Mouse (Mus musculus): ENCODE results near the gene Kynu. TPM values are rescaled to one million over a fixed set of nuclear protein-coding genes. Genes with fewer than 3 reads are reported as not detected.

Gene Kynu
- polyA plus RNA-seq, 1 experiment from 2014 or later = 0.31 TPM

DNA sequence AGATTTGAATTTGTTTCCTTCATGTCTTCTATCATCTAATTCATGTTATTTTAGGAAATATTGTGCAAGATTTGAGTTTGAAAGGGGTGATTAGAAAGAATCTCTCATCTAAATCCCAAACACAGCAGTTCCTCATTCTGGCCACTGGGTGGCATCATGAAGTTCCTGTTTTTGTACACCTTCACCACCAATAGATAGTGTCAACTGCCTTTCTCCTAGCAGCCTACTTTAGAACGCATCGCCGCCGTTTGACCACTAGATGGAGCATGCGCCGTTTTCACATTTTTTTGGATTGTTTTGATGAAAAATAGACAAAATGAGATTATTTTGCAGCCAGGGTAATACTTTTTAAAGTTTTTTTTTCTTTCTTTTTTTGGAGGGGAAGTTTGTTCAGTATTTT, 118.5 kb downstream of the Kynu start:
- Histone ChIP-seq H3K9me3 (no peaks in the 10 kb centered on the region), H3K4me2 (no peak overlapping the region), H3K4me3 (no peak overlapping the region), H3K27ac (no peak overlapping the region), H3K36me3 (no peaks in the 10 kb centered on the region), H3K27me3 (no peaks in the 10 kb centered on the region), H3K9ac (no peak overlapping the region), H3K4me1 (no peaks in the 10 kb centered on the region)
- WGBS = 1% methylated on average over 6 of the region's 6 CpGs
- no peak for ATAC-seq (ENCODE audit: borderline replicate concordance, extremely low read depth, low FRiP score, low TSS enrichment)

DNA sequence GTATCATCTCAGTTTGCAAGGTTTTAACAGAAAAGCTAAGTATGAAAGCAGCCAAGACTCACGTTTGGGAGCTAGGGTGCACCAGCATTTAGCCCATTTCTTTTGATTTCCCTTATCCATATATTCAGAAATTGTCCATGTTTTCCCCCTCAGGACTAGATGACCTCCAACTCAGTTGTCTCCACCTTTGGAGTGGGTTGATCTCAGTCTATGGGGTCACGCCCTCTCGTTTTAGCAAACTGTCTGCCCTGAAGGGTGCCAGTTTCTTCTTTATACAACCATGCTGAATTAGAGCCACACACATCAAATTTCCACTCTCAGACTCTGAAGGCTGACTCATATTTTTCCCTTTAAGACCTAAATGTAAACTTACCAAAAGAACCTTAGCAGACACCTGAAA, 119.0 kb downstream of the Kynu start:
- Histone ChIP-seq H3K4me2 (no peak overlapping the region), H3K9me3 (no peaks in the 10 kb centered on the region), H3K4me3 (no peak overlapping the region), H3K36me3 (no peaks in the 10 kb centered on the region), H3K9ac (no peak overlapping the region), H3K27me3 (no peaks in the 10 kb centered on the region), H3K4me1 (no peaks in the 10 kb centered on the region), H3K27ac (no peak overlapping the region)
- WGBS = 45% methylated on average over 3 of the region's 3 CpGs
- ATAC-seq (ENCODE audit: borderline replicate concordance, extremely low read depth, low FRiP score, low TSS enrichment) = no peak

DNA sequence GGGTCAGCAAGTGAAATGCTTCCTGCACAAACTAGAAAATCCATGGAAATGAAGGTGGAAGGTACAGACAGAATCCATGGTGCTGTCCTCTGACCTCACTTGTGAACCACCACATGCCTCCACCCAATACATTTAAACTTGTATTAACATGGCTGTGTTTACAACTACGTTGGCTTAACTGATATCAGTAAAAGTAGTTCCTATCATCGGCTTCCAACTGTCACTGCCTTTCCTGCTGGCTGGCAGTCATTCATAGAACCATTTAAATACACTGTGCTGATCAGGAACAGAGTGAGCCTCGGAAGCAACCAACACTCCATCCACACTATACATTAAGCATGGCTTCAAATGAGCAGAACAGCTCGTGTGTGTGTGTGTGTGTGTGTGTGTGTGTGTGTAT, 120.1 kb downstream of the Kynu start:
- Histone ChIP-seq H3K9me3 (no peaks in the 10 kb centered on the region), H3K27ac (no peak overlapping the region), H3K27me3 (no peaks in the 10 kb centered on the region), H3K9ac (no peak overlapping the region), H3K4me2 (no peak overlapping the region), H3K4me1 (no peaks in the 10 kb centered on the region), H3K4me3 (no peak overlapping the region), H3K36me3 (no peaks in the 10 kb centered on the region)
- no peak for ATAC-seq (ENCODE audit: borderline replicate concordance, extremely low read depth, low FRiP score, low TSS enrichment)
- 61% methylated on average over 4 of the region's 4 CpGs for WGBS

DNA sequence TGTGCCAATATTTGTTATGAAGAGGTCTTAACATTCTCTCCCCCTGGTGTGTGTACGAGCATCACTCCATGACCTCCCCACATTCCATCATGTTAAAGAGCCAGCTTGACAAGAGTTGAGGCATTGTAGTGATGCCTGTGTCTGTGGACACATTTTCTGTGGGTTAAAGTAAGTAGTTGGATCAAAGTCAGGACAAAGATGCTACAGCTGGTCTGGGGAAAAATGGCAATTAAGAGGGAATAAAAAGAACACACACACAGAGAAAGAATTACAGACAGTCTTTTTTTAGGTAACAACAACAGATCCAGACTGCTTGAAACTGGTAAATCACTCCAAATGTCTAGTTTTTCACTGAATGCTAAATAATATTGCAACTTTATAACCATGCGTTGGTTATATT, 135.3 kb downstream of the Kynu start:
- Histone ChIP-seq H3K9me3 (no peaks in the 10 kb centered on the region), H3K4me3 (no peak overlapping the region), H3K27me3 (no peaks in the 10 kb centered on the region), H3K27ac (no peak overlapping the region), H3K9ac (no peak overlapping the region), H3K4me2 (no peak overlapping the region), H3K4me1 (no peaks in the 10 kb centered on the region), H3K36me3 (no peaks in the 10 kb centered on the region)
- no peak for ATAC-seq (ENCODE audit: borderline replicate concordance, extremely low read depth, low FRiP score, low TSS enrichment)
- WGBS = 61% methylated on average over 2 of the region's 2 CpGs

DNA sequence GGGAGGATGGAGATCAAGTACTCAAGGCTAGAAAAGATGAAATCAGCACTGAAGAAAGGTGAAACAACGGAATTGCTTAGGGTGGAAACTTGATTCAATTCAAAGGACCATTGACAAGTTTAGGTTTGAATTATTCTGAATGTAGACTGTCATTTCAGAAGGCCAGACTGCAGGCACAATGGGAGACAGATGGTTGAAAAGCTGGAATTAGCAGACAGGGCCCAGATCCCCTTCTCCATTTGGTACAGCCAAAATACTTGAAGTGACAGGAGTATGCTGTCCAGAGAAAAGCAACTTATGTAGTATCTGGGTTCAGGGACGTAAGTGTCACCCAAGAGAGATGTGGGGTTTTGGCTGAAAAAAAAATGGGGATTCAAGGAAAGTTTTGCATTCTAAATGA, 136.2 kb downstream of the Kynu start:
- Histone ChIP-seq H3K27ac (no peak overlapping the region), H3K4me2 (no peak overlapping the region), H3K9ac (no peak overlapping the region), H3K27me3 (no peaks in the 10 kb centered on the region), H3K4me3 (no peak overlapping the region), H3K9me3 (no peaks in the 10 kb centered on the region), H3K4me1 (no peaks in the 10 kb centered on the region), H3K36me3 (no peaks in the 10 kb centered on the region)
- ATAC-seq (ENCODE audit: borderline replicate concordance, extremely low read depth, low FRiP score, low TSS enrichment) = no peak
- 74% methylated on average over 2 of the region's 2 CpGs for WGBS

DNA sequence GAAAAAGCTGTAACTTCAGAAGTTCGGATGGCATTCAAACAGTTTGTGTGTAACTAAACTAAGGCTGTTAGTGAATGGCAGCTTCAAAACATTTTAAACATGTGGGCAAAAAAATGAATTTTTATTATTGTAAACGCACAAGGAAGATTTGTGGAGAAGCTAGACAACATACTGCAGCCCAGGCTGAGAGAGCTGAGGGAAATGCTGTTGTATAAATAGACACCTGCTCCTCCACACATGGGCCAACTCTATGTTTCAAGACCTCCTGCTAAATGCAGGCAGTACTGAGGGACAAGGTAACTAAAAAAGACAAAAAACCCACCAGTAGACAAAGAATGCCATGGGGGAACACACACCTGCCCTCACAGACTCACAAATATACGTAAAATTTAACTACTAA, 140.5 kb downstream of the Kynu start:
- no peak overlapping the region for H3K4me3 ChIP-seq
- ATAC-seq (ENCODE audit: borderline replicate concordance, extremely low read depth, low FRiP score, low TSS enrichment) = no peak
- no peaks in the 10 kb centered on the region for H3K36me3 ChIP-seq
- no peaks in the 10 kb centered on the region for H3K4me1 ChIP-seq
- no peak overlapping the region for H3K9ac ChIP-seq
- no peaks in the 10 kb centered on the region for H3K9me3 ChIP-seq
- WGBS = 79% methylated on average over 3 of the region's 3 CpGs
- H3K27ac ChIP-seq = no peak overlapping the region
- H3K27me3 ChIP-seq = no peaks in the 10 kb centered on the region
- no peak overlapping the region for H3K4me2 ChIP-seq

DNA sequence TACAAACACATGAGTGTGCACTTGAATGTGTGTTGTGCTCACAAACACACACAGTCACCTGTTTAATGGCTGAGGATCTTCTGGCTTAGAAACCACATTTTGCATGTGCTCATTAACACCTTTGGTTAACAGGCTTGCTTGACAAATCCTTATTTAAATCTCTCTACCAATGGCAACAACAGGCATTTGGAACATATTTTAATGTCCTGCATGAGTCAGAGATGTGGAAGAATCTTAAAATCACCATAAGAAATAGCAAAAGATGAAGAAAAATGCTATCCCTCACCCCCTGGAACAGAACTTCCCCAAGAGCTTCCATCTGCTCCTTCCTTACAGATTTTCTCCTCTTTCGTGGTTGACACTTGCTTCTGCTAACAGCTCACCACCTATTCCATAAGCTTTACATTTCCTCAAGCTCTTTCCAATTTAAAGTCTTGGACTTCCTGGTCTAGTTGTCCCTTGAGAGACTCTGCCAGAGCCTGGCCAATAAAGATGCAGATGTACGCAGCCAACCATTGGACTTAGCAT, 157.5 kb downstream of the Kynu start:
- Histone ChIP-seq H3K27me3 (no peaks in the 10 kb centered on the region), H3K36me3 (no peaks in the 10 kb centered on the region), H3K27ac (no peak overlapping the region), H3K4me1 (no peaks in the 10 kb centered on the region), H3K4me3 (no peak overlapping the region), H3K4me2 (no peak overlapping the region), H3K9ac (no peak overlapping the region), H3K9me3 (no peaks in the 10 kb centered on the region)
- ATAC-seq (ENCODE audit: borderline replicate concordance, extremely low read depth, low FRiP score, low TSS enrichment) = no peak
- WGBS = 92% methylated on average over 2 of the region's 2 CpGs

DNA sequence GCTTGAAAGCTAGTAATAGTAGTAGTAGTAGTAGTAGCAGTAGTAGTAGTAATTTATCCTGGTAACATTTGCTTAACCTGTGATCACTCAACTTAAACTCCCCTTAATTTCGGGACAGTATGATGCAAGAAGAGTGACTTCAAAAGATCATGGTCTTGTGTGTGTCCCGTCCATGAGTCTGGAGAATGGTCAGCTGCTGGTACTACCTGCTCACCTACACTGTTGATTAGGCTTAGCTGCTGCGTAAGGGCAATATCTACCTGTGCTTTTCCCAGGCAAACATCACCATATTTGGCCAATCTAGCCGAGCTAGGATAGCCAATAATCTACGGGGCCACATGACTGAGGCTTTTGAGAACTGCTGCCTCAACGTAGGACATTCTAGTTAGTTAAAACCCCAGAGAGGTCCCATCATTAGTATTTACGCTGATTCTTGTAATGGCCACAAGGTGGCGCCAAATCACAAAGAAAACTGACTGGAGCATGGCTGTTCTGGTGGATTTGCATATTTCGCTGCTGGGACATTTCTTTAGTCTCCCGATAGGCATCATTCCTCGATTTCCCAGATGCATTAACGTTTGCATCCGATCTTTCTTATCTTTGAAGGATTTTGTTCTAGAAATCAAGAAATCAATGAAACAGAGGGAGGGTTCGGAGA, 167.4 kb downstream of the Kynu start:
- H3K27me3 ChIP-seq = no peaks in the 10 kb centered on the region
- H3K4me2 ChIP-seq = peak overlapping the region; percentile 25
- no peak overlapping the region for H3K9ac ChIP-seq
- H3K36me3 ChIP-seq = no peaks in the 10 kb centered on the region
- H3K4me3 ChIP-seq = no peak overlapping the region
- H3K27ac ChIP-seq = no peak overlapping the region
- H3K4me1 ChIP-seq = peaks cover 4% of the 10 kb centered on the region; the same call in 1 of the 2 replicates
- no peaks in the 10 kb centered on the region for H3K9me3 ChIP-seq
- WGBS = 15% methylated on average over 14 of the region's 14 CpGs
- ATAC-seq (ENCODE audit: borderline replicate concordance, extremely low read depth, low FRiP score, low TSS enrichment) = peak; percentile 78; the same call in 1 of the 2 replicates

DNA sequence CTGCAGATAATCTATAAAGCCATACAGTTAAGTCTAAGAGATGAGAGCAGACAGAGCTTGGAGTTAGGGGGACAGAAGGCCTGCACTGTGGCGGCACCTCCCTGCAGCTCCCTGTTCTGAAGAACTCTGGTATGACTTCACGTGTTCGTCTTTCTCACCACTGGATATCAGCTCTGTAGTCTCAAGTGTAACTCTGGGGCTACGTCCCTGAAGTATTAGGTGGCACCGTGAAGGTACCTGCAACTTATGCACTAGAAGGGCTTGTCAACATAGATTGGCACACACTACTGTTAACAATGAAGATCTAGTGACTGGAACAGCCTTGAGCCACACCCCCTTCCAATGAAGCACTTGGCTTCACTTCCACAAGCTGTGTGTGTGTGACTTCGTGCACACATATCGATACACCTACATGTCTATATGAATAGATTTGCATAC, 168.0 kb downstream of the Kynu start:
- Histone ChIP-seq H3K36me3 (no peaks in the 10 kb centered on the region), H3K9ac (no peak overlapping the region)
- peak; percentile 33; the same call in 1 of the 2 replicates for ATAC-seq (ENCODE audit: borderline replicate concordance, extremely low read depth, low FRiP score, low TSS enrichment)

DNA sequence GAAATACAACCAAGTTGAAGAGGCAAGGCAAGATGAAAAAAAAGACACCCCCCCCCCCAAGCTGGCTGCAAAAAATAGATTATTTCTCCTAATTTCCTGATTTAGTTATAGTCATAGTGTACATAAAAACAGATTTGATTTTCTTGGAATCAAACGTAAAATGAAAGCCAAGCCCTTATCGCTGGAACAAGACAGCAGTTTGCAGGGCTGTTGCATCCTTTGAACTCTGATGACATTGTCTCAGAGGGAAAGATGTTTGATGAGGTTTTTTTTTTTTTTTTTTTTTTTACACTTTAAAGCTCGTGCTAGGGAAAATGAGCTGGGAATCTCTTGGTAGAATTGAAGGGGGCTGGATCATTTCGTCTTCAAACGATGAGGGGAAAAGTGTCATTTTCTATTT, 172.1 kb downstream of the Kynu start:
- Histone ChIP-seq H3K27me3 (no peaks in the 10 kb centered on the region), H3K27ac (no peak overlapping the region), H3K9ac (no peak overlapping the region), H3K4me2 (no peak overlapping the region), H3K9me3 (no peaks in the 10 kb centered on the region), H3K4me1 (peaks cover 4% of the 10 kb centered on the region; the same call in 1 of the 2 replicates), H3K36me3 (no peaks in the 10 kb centered on the region), H3K4me3 (no peak overlapping the region)
- WGBS = 47% methylated on average over 5 of the region's 5 CpGs
- no peak for ATAC-seq (ENCODE audit: borderline replicate concordance, extremely low read depth, low FRiP score, low TSS enrichment)

More for the DNA sequence above, 168.0 kb downstream of the Kynu start:
- peaks cover 4% of the 10 kb centered on the region; the same call in 1 of the 2 replicates for H3K4me1 ChIP-seq
- H3K9me3 ChIP-seq = no peaks in the 10 kb centered on the region
- WGBS = 56% methylated on average over 7 of the region's 7 CpGs
- no peak overlapping the region for H3K27ac ChIP-seq
- H3K27me3 ChIP-seq = no peaks in the 10 kb centered on the region
- H3K4me2 ChIP-seq = peak overlapping the region; percentile 25
- no peak overlapping the region for H3K4me3 ChIP-seq

DNA sequence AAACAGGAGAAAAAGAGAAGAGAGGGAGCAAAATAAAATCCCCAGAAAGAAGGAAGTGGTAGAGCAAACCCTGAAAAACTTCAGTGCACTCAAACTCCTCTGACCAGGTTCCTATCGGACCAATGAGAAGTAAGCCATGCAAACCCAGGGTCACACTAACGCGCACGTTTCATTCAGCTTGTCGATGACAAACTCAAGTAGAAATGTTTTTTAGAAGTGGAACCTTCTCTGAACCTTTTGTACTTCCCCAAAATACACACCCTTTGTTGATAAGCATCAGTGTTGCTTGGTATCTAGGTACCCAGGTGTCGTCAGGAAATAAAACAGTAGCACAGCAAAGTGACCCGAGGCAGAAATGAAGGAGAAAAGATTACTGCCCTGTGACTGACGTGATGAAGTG, 172.6 kb downstream of the Kynu start:
- Histone ChIP-seq H3K27me3 (no peaks in the 10 kb centered on the region), H3K36me3 (no peaks in the 10 kb centered on the region), H3K4me1 (peaks cover 4% of the 10 kb centered on the region; the same call in 1 of the 2 replicates), H3K9ac (no peak overlapping the region), H3K4me3 (no peak overlapping the region), H3K9me3 (no peaks in the 10 kb centered on the region), H3K4me2 (no peak overlapping the region), H3K27ac (no peak overlapping the region)
- 61% methylated on average over 8 of the region's 8 CpGs for WGBS
- no peak for ATAC-seq (ENCODE audit: borderline replicate concordance, extremely low read depth, low FRiP score, low TSS enrichment)

DNA sequence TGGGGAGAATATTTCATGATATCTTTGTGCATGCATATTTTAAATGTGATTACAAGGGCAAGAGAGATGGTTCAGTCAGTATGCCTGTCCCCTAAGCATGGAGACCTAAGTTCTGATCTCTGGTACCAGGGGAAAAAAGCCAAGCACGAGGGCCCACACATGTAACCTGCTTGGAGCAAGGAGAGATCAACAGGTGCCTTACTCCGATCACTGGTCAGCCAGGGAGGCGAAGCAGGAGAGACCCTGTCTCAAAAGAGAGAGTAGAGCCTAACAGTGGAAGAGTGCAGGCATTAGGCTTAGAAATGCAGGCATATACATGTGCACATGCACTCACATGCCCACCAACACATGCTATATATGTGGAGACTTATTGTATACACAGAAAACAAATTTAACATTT, 173.7 kb downstream of the Kynu start:
- ATAC-seq (ENCODE audit: borderline replicate concordance, extremely low read depth, low FRiP score, low TSS enrichment) = no peak
- Histone ChIP-seq H3K4me3 (no peak overlapping the region), H3K4me1 (no peaks in the 10 kb centered on the region), H3K27me3 (no peaks in the 10 kb centered on the region), H3K9me3 (no peaks in the 10 kb centered on the region), H3K36me3 (no peaks in the 10 kb centered on the region), H3K4me2 (no peak overlapping the region), H3K9ac (no peak overlapping the region), H3K27ac (no peak overlapping the region)
- 89% methylated on average over 3 of the region's 3 CpGs for WGBS

Data from lung, embryonic 15.5 days (tissue).